Mouse (Mus musculus): ENCODE measurements around the gene Galnt13.
"Not testable (repeated sequence)": the region's sequence is repeated elsewhere in the genome, so short reads cannot be mapped to it uniquely, and the experiment has no call there.

Gene Galnt13

GRCm38 (mm10) chr2:54435937-54436735, at the start of gene Galnt13:
TSS of gene Galnt13 (plus strand) at chr2:54436317.
- peak; percentile 9 for DNase-seq (ENCODE audit: low spot score)

GRCm38 (mm10) chr2:54431060-54431459, 5.1 kb upstream of the Galnt13 start:
- DNase-seq (ENCODE audit: low spot score): no peak

- no peak for DNase-seq (ENCODE audit: low spot score)
Measured at GRCm38 (mm10) chr2:54435380-54435779, 737 bp upstream of the Galnt13 start.

GRCm38 (mm10) chr2:54436736-54437500, 801 bp downstream of the Galnt13 start:
- no peak for DNase-seq (ENCODE audit: low spot score)

GRCm38 (mm10) chr2:54437501-54437830, 1.3 kb downstream of the Galnt13 start:
- no peak for DNase-seq (ENCODE audit: low spot score)

- DNase-seq (ENCODE audit: low spot score): no peak
Measured at GRCm38 (mm10) chr2:54442734-54443500, 6.8 kb downstream of the Galnt13 start.

- no peak for DNase-seq (ENCODE audit: low spot score)
Measured at GRCm38 (mm10) chr2:54483426-54483825, 47.3 kb downstream of the Galnt13 start.

- DNase-seq (ENCODE audit: low spot score): no peak
Measured at GRCm38 (mm10) chr2:54522989-54523388, 86.9 kb downstream of the Galnt13 start.

- no peak for DNase-seq (ENCODE audit: low spot score)
Measured at GRCm38 (mm10) chr2:54527073-54527472, 91.0 kb downstream of the Galnt13 start.

GRCm38 (mm10) chr2:54558357-54559153, 122.4 kb downstream of the Galnt13 start:
- no peak for DNase-seq (ENCODE audit: low spot score)

GRCm38 (mm10) chr2:54565068-54565467, 129.0 kb downstream of the Galnt13 start:
- no peak for DNase-seq (ENCODE audit: low spot score)

GRCm38 (mm10) chr2:54567186-54567585, 131.1 kb downstream of the Galnt13 start:
- DNase-seq (ENCODE audit: low spot score): no peak

- no peak for DNase-seq (ENCODE audit: low spot score)
Measured at GRCm38 (mm10) chr2:54567632-54568031, 131.5 kb downstream of the Galnt13 start.

- DNase-seq (ENCODE audit: low spot score): not testable (repeated sequence)
Measured at GRCm38 (mm10) chr2:54713817-54714216, 277.7 kb downstream of the Galnt13 start.

- no peak for DNase-seq (ENCODE audit: low spot score)
Measured at GRCm38 (mm10) chr2:54751232-54751631, 315.1 kb downstream of the Galnt13 start.

GRCm38 (mm10) chr2:54759781-54760180, 323.7 kb downstream of the Galnt13 start:
- DNase-seq (ENCODE audit: low spot score): no peak

- DNase-seq (ENCODE audit: low spot score): no peak
Measured at GRCm38 (mm10) chr2:54778790-54779273, 342.7 kb downstream of the Galnt13 start.

GRCm38 (mm10) chr2:54813670-54814256, 377.6 kb downstream of the Galnt13 start:
- no peak for DNase-seq (ENCODE audit: low spot score)

GRCm38 (mm10) chr2:54841245-54841644, 405.1 kb downstream of the Galnt13 start:
- no peak for DNase-seq (ENCODE audit: low spot score)

GRCm38 (mm10) chr2:54906282-54907060, 470.4 kb downstream of the Galnt13 start:
- DNase-seq (ENCODE audit: low spot score): no peak

All from ovary, postnatal 36 days (tissue).